Mouse (Mus musculus) natural killer cell, adult 2 months (primary cell): ENCODE measurements at regions not wholly inside any gene's neighbourhood (a gene's known extent, or its start where the extent isn't known, plus 50 kb on each side); places are given as distances from the start of the nearest gene placed in this dataset.

ENCODE experiments used
- DNase-seq, 2 experiments: peaks; one replicate each; pipeline ENCODE4 v3.0.0; 2022; ENCODE audit warnings: low spot score in 2 of 2

- no peak for DNase-seq
Observed at GRCm38 (mm10) chr5:97527555-97527954, 70.7 kb upstream of the Gk2 start.
